Mouse (Mus musculus) heart, postnatal 14 days (tissue): ENCODE measurements around the gene Zbtb39. TPM values are rescaled to one million over a fixed set of nuclear protein-coding genes. Genes with fewer than 3 reads are reported as not detected.
"Not testable (repeated sequence)": the region's sequence is repeated elsewhere in the genome, so short reads cannot be mapped to it uniquely, and the experiment has no call there.

ENCODE experiments used
- DNase-seq, 2 experiments: peaks; one replicate each; pipeline ENCODE4 v3.0.0; 2021 to 2022
- intact Hi-C: fragments of 180-260 bp; cut with DNase I; formaldehyde crosslinking; loops from one replicate; pipeline ENCODE4 v1.15.1; 2025
- total RNA-seq, 2 experiments: library from RNA; stranded (reverse); gene quantifications; 2 replicates each; pipeline ENCODE4 v1.2.3; 2021

The Zbtb39 gene
- total RNA-seq, 2 experiments from 2014 or later, result 7.5 to 8.3 TPM

GRCm38 (mm10) chr10:127763914-127764680 is 24.8 kb downstream of the Zbtb39 start:
- no peak for DNase-seq
- intact Hi-C loops, result no loop called here

- intact Hi-C loops, result no loop called here
- no peak for DNase-seq
Observed at GRCm38 (mm10) chr10:127766564-127766963, 27.2 kb downstream of the Zbtb39 start.

- no peak for DNase-seq
- intact Hi-C loops, result no loop called here
Observed at GRCm38 (mm10) chr10:127776011-127776410, 36.7 kb downstream of the Zbtb39 start, which contains the start of gene Rdh9. Rdh9 (plus strand) TSS chr10:127776386.

- intact Hi-C loops, result not testable (repeated sequence)
Observed at GRCm38 (mm10) chr10:127782321-127782720, 43.0 kb downstream of the Zbtb39 start.

GRCm38 (mm10) chr10:127785411-127785810 is 46.1 kb downstream of the Zbtb39 start:
- DNase-seq, intact Hi-C loops: not testable (repeated sequence)

More at GRCm38 (mm10) chr10:127782321-127782720, 43.0 kb downstream of the Zbtb39 start:
- DNase-seq, result not testable (repeated sequence)

Other genes with a start within 250 kb of the Zbtb39 start
- gene Stac3, start 237.9 kb upstream of the Zbtb39 start, total RNA-seq, result 1 to 10 TPM in 1 of 2 experiments, under 1 TPM in 1; 0.88 to 2.1 TPM
- 10 to 100 TPM; 38.3 TPM for gene Ndufa4l2, start 224.6 kb upstream of the Zbtb39 start, total RNA-seq
- 10 to 100 TPM; 38.3 to 39.2 TPM for gene Shmt2, start 217.1 kb upstream of the Zbtb39 start, total RNA-seq
- 1 to 10 TPM; 1.1 TPM for gene Nxph4, start 205.0 kb upstream of the Zbtb39 start, total RNA-seq
- 100 to 1,000 TPM in 1 of 2 experiments, 10 to 100 TPM in 1; 85.0 to 105 TPM for gene Lrp1, start 118.4 kb upstream of the Zbtb39 start, total RNA-seq
- gene Stat6, start 96.6 kb upstream of the Zbtb39 start, total RNA-seq, result 10 to 100 TPM; 46.9 to 49.9 TPM
- 1 to 10 TPM; 4.2 to 4.7 TPM for gene Nemp1, start 72.6 kb upstream of the Zbtb39 start, total RNA-seq
- 1 to 10 TPM; 8.0 TPM for gene Nab2, start 71.0 kb upstream of the Zbtb39 start, total RNA-seq
- under 1 TPM in 1 of 2 experiments, not detected in 1; 0.15 TPM for gene Myo1a, start 34.4 kb upstream of the Zbtb39 start, total RNA-seq
- gene Tac2, start 15.1 kb upstream of the Zbtb39 start, total RNA-seq, result not detected
- gene Gpr182, start 12.2 kb downstream of the Zbtb39 start, total RNA-seq, result 1 to 10 TPM; 3.4 to 4.6 TPM
- gene Rdh1, start 20.2 kb downstream of the Zbtb39 start, total RNA-seq, result under 1 TPM in 1 of 2 experiments, not detected in 1; 0.05 TPM
- under 1 TPM; 0.15 to 0.22 TPM for gene Rdh16f1, start 20.2 kb downstream of the Zbtb39 start, total RNA-seq
- not detected for gene Rdh9, start 36.8 kb downstream of the Zbtb39 start, total RNA-seq
- gene Rdh16, start 61.6 kb downstream of the Zbtb39 start, total RNA-seq, result not detected
- not detected for gene Rdh19, start 110.4 kb downstream of the Zbtb39 start, total RNA-seq
- gene Rdh16f2, start 126.9 kb downstream of the Zbtb39 start, total RNA-seq, result not detected
- gene Rdh7, start 149.3 kb downstream of the Zbtb39 start, total RNA-seq, result not detected
- gene Sdr9c7, start 159.0 kb downstream of the Zbtb39 start, total RNA-seq, result under 1 TPM in 1 of 2 experiments, not detected in 1; 0.07 TPM